ENCODE assay signal across 8 mouse cellular contexts in genomic region chr13:47666956-47667701, GRCm38 (mm10).
DNase-seq lines count a peak whose midpoint lies in the region; ATAC-seq lines count a peak whose summit lies in the region.

No protein-coding gene starts in this region.

- H3K9me3 ChIP-seq in hindbrain, embryonic 11.5 days (ENCODE audit: control insufficient read depth, low read length): no peaks in the 10 kb centered on the region

- WGBS in hindbrain, embryonic 11.5 days: 28% methylated on average over 13 of the region's 13 CpGs

- no peak overlapping the region for H3K9ac ChIP-seq in hindbrain, embryonic 11.5 days (ENCODE audit: low read depth, low read length)

- H3K36me3 ChIP-seq in hindbrain, embryonic 11.5 days (ENCODE audit: control insufficient read depth, insufficient read depth, low read length): no peaks in the 10 kb centered on the region

- no peak overlapping the region for H3K4me2 ChIP-seq in hindbrain, embryonic 11.5 days (replicated peaks; ENCODE audit: low read depth, low read length)

- H3K4me3 ChIP-seq in hindbrain, embryonic 11.5 days (ENCODE audit: low read depth, low read length): no peak overlapping the region

- peak; percentile 86 for DNase-seq in ZHBTc4 (ENCODE audit: low read depth, low spot score)
- peak; percentile 90 to 94 for DNase-seq in cerebellum, postnatal 25 days
- peak; percentile 79 to 86 for DNase-seq in frontal cortex, postnatal 25 days (ENCODE audit: low spot score in 2 of 2)
- peak; percentile 95 for DNase-seq in hindbrain, embryonic 11.5 days (ENCODE audit: low spot score)
- peak; percentile 71 for DNase-seq in layer of hippocampus, adult 9-11 months
- DNase-seq in lung, postnatal 10 days: peak; percentile 95
- peak; percentile 91 for DNase-seq in right cerebral cortex, adult 2 months (ENCODE audit: low spot score in 2 of 2)
- peak; percentile 83 to 93 for DNase-seq in urinary bladder, postnatal 4 days (ENCODE audit: low spot score in 2 of 2)

- no peaks in the 10 kb centered on the region for H3K27me3 ChIP-seq in hindbrain, embryonic 11.5 days (ENCODE audit: control insufficient read depth, insufficient read depth, low read length)

- ATAC-seq in hindbrain, embryonic 11.5 days (ENCODE audit: low FRiP score): peak; percentile 47; the same call in 1 of the 2 replicates

- H3K4me1 ChIP-seq in hindbrain, embryonic 11.5 days (replicated peaks; ENCODE audit: control insufficient read depth, insufficient read depth, low read length): no peaks in the 10 kb centered on the region

- peak overlapping the region; percentile 14; the same call in 1 of the 2 replicates for H3K27ac ChIP-seq in hindbrain, embryonic 11.5 days (ENCODE audit: low read depth, low read length)
